Mouse (Mus musculus) kidney, adult 2 months (tissue): ENCODE measurements at regions not wholly inside any gene's neighbourhood (a gene's known extent, or its start where the extent isn't known, plus 50 kb on each side); places are given as distances from the start of the nearest gene placed in this dataset.

Source experiments
- CTCF ChIP-seq: fragments of 200-500 bp; conservative IDR thresholded peaks from 2 replicates; pipeline ENCODE4 v1.5.1; 2011; ENCODE audit warnings: low read depth, mild to moderate bottlenecking, control low read depth, low read length, moderate library complexity, mixed read lengths; ENCODE audit not compliant: insufficient read depth, insufficient read length
- POLR2A ChIP-seq: fragments of 200-500 bp; IDR thresholded peaks from one replicate; pipeline ENCODE4 v1.6.1; 2011; ENCODE audit warnings: low read depth, low read length, control low read depth

DNA sequence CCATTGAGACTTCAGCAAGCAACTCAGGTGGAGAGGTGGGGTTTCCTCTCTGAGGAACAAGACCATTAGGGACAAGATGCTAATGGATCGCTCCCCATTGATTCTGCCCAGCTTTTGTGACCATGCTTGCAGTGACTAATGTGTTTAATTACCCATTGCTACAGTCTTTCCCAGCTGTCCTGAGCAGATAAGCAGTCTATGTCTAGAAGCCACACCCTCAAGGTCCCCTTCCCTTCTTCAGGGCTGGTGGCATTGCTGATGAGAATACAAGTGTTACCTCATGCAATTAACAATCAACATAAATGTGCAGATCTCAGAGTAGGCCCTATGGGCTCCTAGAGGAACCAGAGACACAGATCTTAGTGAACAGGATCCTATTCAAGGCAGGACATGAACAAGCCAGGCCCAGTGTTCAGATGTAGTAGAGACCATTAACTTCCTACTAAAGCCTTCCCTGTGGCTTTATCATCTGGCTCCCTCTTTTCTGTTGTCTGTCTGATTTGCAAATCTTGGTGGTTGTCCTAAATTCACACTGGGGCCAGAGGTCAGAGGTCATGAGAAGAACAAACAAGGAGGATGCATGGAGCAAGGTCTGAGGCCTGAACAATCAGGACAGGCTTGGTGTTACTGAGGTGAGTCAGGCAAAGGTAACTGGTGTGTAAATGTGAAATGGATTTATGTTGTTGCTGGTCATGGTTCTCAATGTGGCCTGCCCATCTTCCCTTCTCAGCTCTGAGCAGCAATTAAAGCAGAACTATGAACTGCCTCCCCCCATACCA, 56.8 kb downstream of the Odc1 start:
- TF ChIP-seq CTCF (no peak), POLR2A (no peak)
